Mouse (Mus musculus) liver, postnatal 0 days (tissue): Measurements from ENCODE around the gene Cenpp. TPM values are rescaled to one million over a fixed set of nuclear protein-coding genes. Genes with fewer than 3 reads are reported as not detected.

Experiments
- ATAC-seq: fragments of 200-750 bp; cut with Nextera tagmentation; 2 replicates; pipeline ENCODE4 v1.8.0; 2017; ENCODE audit warnings: mild to moderate bottlenecking, moderate library complexity
- DNase-seq: peaks from one replicate; pipeline ENCODE4 v3.0.0-alpha.2; 2016
- H3K27ac ChIP-seq: fragments of 300-500 bp; sonication (generic); 2 replicates; pipeline ENCODE4 v1.5.1; 2014; ENCODE audit warnings: antibody characterized with exemption, moderate library complexity, mild to moderate bottlenecking, low read depth
- H3K27me3 ChIP-seq: fragments of 300-500 bp; sonication (generic); 2 replicates; pipeline ENCODE4 v1.6.1; 2014; ENCODE audit warnings: low read length, control low read depth, mixed read lengths; ENCODE audit not compliant: insufficient read depth
- H3K36me3 ChIP-seq: fragments of 300-500 bp; sonication (generic); replicated peaks from 2 replicates; pipeline ENCODE4 v1.6.1; 2014; ENCODE audit warnings: mild to moderate bottlenecking, control low read depth, low read length, moderate library complexity, mixed read lengths; ENCODE audit not compliant: insufficient read depth
- H3K4me1 ChIP-seq: fragments of 300-500 bp; sonication (generic); 2 replicates; pipeline ENCODE4 v1.6.1; 2014; ENCODE audit warnings: antibody characterized with exemption, mild to moderate bottlenecking, control low read depth; ENCODE audit not compliant: insufficient read depth
- H3K4me2 ChIP-seq: fragments of 300-500 bp; sonication (generic); 2 replicates; pipeline ENCODE4 v1.6.1; 2014; ENCODE audit warnings: low read depth, mild to moderate bottlenecking, low read length, moderate library complexity, mixed read lengths
- H3K4me3 ChIP-seq: fragments of 300-500 bp; sonication (generic); 2 replicates; pipeline ENCODE4 v1.5.1; 2014; ENCODE audit warnings: low read depth, low read length
- H3K9ac ChIP-seq: fragments of 300-500 bp; sonication (generic); replicated peaks from 2 replicates; pipeline ENCODE4 v1.6.1; 2014; ENCODE audit warnings: mild to moderate bottlenecking, moderate library complexity
- H3K9me3 ChIP-seq: fragments of 300-500 bp; sonication (generic); 2 replicates; pipeline ENCODE4 v1.6.1; 2016; ENCODE audit warnings: mild to moderate bottlenecking, control low read depth, low read length, mixed read lengths
- CTCF ChIP-seq: sonication (generic); IDR thresholded peaks from 2 replicates; pipeline ENCODE4 v1.5.1; 2016; ENCODE audit warnings: antibody characterized with exemption, low read depth
- EP300 ChIP-seq: IDR thresholded peaks from 2 replicates; pipeline ENCODE4 v1.6.1; 2016; ENCODE audit warnings: antibody characterized with exemption, low read depth, mild to moderate bottlenecking
- WGBS: fragments of 180-500 bp; shearing (Covaris S2); extraction: QIAGEN DNeasy Blood & Tissue Kit; methylation state at CpG from one replicate; pipeline ENCODE4 v1.1.7; 2014; ENCODE audit not compliant: insufficient replicate concordance; 5-methylcytosine and 5-hydroxymethylcytosine counted together
- polyA plus RNA-seq: library from polyadenylated mRNA; unstranded; fragments of >200 nt; fragmentation: Nextera tagmentation; extraction: Ambion mirVana; gene quantifications from 2 replicates; pipeline ENCODE4 v1.2.1, GENCODE M21; 2015

Cenpp gene
- polyA plus RNA-seq, 1 experiment from 2014 or later = 13.7 TPM

DNA sequence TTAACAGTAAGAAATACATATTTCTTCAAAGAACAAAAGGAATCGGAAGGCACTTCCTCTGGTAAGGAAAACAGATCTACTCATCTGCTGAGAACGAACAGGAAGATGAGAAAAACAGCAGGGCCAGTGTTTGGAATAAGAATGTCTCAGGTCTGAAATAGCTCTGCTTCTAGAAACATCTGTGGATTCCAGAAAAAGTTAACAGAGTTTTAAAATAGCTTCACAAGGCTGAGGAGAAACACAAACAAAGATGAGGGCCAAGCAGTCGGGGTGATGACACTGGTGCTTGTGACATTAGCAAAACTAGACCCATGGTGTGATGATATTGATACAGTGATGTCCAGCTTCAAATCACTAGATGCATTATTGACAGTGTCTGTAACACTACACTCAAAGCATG is 145.4 kb downstream of the Cenpp start:
- no peak for DNase-seq
- H3K4me2 ChIP-seq = no peak overlapping the region
- no peak overlapping the region for H3K4me3 ChIP-seq
- TF ChIP-seq CTCF (no peak), EP300 (no peak)
- no peak overlapping the region for H3K9ac ChIP-seq
- no peaks in the 10 kb centered on the region for H3K27me3 ChIP-seq
- WGBS = 77% methylated on average over 3 of the region's 3 CpGs
- ATAC-seq = no peak
- no peaks in the 10 kb centered on the region for H3K9me3 ChIP-seq
- H3K36me3 ChIP-seq = no peaks in the 10 kb centered on the region
- no peaks in the 10 kb centered on the region for H3K4me1 ChIP-seq
- no peak overlapping the region for H3K27ac ChIP-seq

DNA sequence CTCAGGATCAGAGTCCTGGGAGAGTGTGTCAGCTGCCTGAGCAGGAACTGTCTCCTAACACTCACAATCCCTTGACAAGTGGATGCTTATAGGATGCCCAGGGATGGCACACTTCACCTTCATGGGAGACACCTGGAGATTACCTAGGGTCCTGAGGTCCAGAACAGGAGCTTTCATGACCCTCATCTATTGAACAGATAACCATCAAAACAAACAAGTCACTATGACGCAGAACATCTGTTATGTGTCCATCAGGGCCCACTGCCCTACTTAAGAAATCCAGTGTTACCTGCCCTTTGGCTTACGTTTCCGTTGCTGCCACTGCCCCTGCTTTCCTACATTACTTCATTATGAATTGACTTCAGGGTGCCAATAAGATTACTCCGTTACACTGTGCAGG is 146.8 kb downstream of the Cenpp start:
- Histone ChIP-seq H3K4me2 (no peak overlapping the region), H3K4me1 (no peaks in the 10 kb centered on the region), H3K4me3 (no peak overlapping the region), H3K27ac (no peak overlapping the region), H3K9me3 (no peaks in the 10 kb centered on the region), H3K36me3 (no peaks in the 10 kb centered on the region), H3K27me3 (no peaks in the 10 kb centered on the region), H3K9ac (no peak overlapping the region)
- DNase-seq (no peak), ATAC-seq (no peak)
- TF ChIP-seq EP300 (no peak), CTCF (no peak)
- 83% methylated on average over 4 of the region's 4 CpGs for WGBS

DNA sequence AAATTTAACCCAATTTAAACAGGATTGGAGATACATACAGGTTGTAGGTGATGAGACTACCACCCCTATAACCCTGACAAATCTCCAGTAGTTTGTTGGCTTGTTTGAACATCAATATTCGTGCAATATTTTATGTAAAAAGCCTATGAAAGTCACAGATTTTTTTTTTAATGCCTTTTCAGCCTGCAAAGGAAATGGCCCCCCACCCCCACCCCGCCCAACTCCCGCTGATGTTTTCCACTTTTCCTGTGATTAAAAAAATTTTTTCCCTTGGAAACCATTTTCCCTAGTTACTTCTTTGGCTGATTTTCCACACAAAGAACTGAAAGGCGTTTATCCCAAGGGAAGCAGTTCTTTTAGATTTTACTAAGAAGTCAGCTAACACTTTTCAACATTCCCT is 148.1 kb downstream of the Cenpp start, which contains the start of gene Ecm2:
TSS of gene Ecm2 (plus strand) at position 301 of the 400 bp plus-strand sequence.
- TF ChIP-seq EP300 (no peak), CTCF (no peak)
- Histone ChIP-seq H3K4me3 (no peak within 1 kb of the TSS), H3K36me3 (no peaks in the 10 kb centered on the region), H3K9ac (no peak within 1 kb of the TSS), H3K4me1 (no peaks in the 10 kb centered on the region), H3K27me3 (no peaks in the 10 kb centered on the region), H3K4me2 (no peak within 1 kb of the TSS; the same call in 1 of the 2 replicates), H3K9me3 (no peaks in the 10 kb centered on the region), H3K27ac (no peak within 1 kb of the TSS)
- 66% methylated on average over 4 of the region's 4 CpGs for WGBS
- DNase-seq (no peak), ATAC-seq (no peak)

DNA sequence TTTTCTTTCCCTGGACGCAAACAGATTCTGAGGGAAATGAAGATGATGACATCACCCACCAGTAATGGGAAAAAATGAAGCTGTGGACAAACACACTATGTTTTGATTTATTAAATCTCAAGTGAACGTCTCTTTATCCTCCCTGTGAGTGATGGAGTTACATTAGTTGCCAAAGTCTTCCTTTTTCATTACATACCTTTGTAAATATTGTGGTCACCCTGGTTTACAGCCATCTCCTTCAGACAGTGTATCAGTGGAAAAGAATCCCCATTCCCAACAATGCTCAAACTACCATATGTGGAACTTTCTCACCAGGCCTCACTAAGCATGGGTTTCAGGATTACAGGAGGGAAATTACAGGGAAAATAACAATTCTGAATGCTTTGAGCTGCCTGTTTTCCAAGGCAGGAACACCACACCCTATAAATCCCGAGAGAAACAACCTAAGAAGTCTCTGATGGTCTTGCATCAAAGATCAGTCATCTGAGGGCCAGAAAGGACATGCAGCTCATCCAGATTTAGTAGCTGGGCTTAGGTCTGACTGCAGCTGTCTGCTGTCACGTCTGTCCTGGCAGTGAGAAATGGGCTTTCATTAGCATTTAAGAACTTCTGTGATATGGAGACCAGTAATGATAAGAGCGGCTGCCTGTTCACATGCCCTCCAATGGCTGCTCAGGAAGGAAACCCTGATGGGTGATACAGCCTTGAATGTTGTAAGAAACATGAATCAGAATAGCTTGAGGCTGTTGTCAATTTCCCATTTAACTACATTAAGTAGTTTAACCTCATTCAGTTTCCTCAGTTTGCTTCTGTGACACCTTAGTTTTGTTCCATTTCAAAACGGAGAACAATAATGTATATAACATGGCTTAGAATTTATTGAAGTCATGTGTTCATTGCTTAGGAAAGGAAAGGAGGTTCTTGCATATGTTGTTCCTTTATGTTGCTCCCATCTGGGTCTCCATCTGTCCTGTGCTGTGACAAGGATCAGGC is 159.9 kb downstream of the Cenpp start, which contains the start of gene Tes3-ps:
TSS of gene Tes3-ps (plus strand) at position 943 of the 993 bp plus-strand sequence.
- no peak for TF ChIP-seq CTCF
- TF ChIP-seq EP300 = no peak
- Histone ChIP-seq H3K9ac (no peak within 1 kb of the TSS), H3K9me3 (no peaks in the 10 kb centered on the region), H3K27me3 (no peaks in the 10 kb centered on the region), H3K4me1 (no peaks in the 10 kb centered on the region), H3K4me3 (no peak within 1 kb of the TSS), H3K36me3 (no peaks in the 10 kb centered on the region), H3K4me2 (no peak within 1 kb of the TSS), H3K27ac (no peak within 1 kb of the TSS)
- ATAC-seq (no peak), DNase-seq (no peak)
- WGBS = 59% methylated on average over 6 of the region's 6 CpGs

DNA sequence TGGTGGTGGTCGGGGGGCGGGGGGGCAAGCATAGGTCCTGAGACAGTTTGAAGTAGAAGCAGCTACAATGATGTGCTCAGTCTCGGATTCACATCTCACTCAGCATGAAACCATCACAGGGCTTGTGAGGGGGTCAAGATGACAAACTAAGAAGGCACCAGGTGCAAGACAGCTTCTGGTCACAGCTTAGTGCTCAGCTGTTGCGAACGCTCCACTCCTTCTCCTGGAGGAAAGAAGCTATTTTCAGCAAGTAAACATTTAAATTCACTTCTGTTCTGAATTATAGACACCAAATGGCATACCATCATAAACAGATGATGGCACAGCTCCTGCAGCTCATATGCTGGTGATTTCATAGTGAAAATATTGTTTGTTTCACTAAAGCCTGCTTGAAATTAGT is 167.2 kb downstream of the Cenpp start:
- H3K4me3 ChIP-seq = no peak overlapping the region
- no peak overlapping the region for H3K9ac ChIP-seq
- no peak for TF ChIP-seq EP300
- TF ChIP-seq CTCF = no peak
- DNase-seq (no peak), ATAC-seq (no peak)
- WGBS = 80% methylated on average over 5 of the region's 5 CpGs
- no peaks in the 10 kb centered on the region for H3K27me3 ChIP-seq
- no peak overlapping the region for H3K27ac ChIP-seq
- H3K36me3 ChIP-seq = no peaks in the 10 kb centered on the region
- H3K4me2 ChIP-seq = no peak overlapping the region
- H3K4me1 ChIP-seq = peaks cover 2% of the 10 kb centered on the region; the same call in 1 of the 2 replicates
- H3K9me3 ChIP-seq = no peaks in the 10 kb centered on the region

DNA sequence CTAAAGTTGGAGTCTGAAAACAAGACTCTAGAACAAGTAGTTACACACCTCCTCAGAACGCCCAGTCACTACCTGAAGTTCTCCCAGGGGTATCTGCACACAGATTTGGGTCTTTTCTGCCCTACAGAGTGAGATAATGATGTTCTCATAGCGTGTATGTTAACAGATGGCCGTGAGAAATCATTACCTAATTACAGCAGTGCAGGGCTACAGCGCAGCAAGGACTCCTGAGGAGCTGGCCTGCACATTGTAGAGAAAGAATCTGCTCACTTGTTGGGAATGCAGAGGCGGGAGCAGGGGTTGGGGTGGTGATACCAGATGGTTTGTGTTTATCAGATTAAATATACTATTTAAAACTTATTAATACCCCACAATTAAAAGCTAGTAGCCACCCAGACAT is 172.0 kb downstream of the Cenpp start:
- DNase-seq = no peak
- WGBS = 78% methylated on average over 5 of the region's 5 CpGs
- ATAC-seq = no peak
- H3K4me3 ChIP-seq = no peak overlapping the region
- H3K4me1 ChIP-seq = peaks cover 2% of the 10 kb centered on the region; the same call in 1 of the 2 replicates
- no peak overlapping the region for H3K27ac ChIP-seq
- no peak for TF ChIP-seq EP300
- TF ChIP-seq CTCF = no peak
- H3K27me3 ChIP-seq = no peaks in the 10 kb centered on the region
- no peaks in the 10 kb centered on the region for H3K36me3 ChIP-seq
- no peaks in the 10 kb centered on the region for H3K9me3 ChIP-seq
- H3K9ac ChIP-seq = no peak overlapping the region
- no peak overlapping the region for H3K4me2 ChIP-seq
